Mouse (Mus musculus): ENCODE results near the gene Fam84b. TPM values are rescaled to one million over a fixed set of nuclear protein-coding genes. Genes with fewer than 3 reads are reported as not detected.

Gene Fam84b
- polyA plus RNA-seq, 1 experiment from 2014 or later = 12.1 TPM

DNA sequence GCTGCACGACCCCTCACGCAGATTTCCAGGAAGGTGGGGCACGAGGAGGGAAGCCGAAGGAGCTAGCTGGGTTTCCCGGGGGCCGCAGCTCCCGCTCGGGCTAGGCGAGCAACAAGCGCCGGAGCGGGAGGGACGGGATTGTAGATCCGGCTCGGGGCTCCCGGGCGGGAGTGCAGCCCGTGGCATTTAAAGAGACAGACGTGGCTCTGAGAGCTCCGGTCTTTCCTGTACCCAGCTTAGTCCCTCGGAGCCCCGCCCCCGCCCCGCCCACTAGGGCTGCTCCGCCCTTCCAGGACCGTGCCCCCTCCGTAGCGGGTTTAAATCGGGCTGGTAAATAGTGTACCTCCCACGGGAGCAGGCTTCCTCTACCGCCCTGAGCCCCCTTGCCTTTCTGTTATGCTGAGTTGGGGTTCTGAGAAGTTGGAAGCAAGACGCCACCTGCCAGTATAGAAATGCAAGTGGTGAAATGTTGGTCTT lies 28.8 kb downstream of the Fam84b start:
- Histone ChIP-seq H3K27me3 (ENCODE audit: control insufficient read depth, insufficient read depth, low read length) (no peaks in the 10 kb centered on the region), H3K4me1 (ENCODE audit: control insufficient read depth, insufficient read depth, low read length) (no peaks in the 10 kb centered on the region), H3K9me3 (replicated peaks; ENCODE audit: control insufficient read depth, low read length) (no peaks in the 10 kb centered on the region), H3K9ac (replicated peaks; ENCODE audit: low read length) (peak overlapping the region; percentile 69), H3K4me3 (ENCODE audit: low read depth, low read length) (peak overlapping the region; percentile 61), H3K27ac (replicated peaks; ENCODE audit: low read depth, low read length) (peak overlapping the region; percentile 31; the same call in 1 of the 2 replicates), H3K36me3 (replicated peaks; ENCODE audit: control insufficient read depth, insufficient read depth, low read depth, low read length) (no peaks in the 10 kb centered on the region), H3K4me2 (ENCODE audit: low read depth, low read length) (peak overlapping the region; percentile 94)
- DNase-seq (ENCODE audit: low spot score) (peak; percentile 90), ATAC-seq (replicated peaks; ENCODE audit: insufficient number of reproducible peaks, low FRiP score, low TSS enrichment, low read depth) (peak; percentile 88)
- WGBS = under 1% methylated on average over 32 of the region's 32 CpGs

DNA sequence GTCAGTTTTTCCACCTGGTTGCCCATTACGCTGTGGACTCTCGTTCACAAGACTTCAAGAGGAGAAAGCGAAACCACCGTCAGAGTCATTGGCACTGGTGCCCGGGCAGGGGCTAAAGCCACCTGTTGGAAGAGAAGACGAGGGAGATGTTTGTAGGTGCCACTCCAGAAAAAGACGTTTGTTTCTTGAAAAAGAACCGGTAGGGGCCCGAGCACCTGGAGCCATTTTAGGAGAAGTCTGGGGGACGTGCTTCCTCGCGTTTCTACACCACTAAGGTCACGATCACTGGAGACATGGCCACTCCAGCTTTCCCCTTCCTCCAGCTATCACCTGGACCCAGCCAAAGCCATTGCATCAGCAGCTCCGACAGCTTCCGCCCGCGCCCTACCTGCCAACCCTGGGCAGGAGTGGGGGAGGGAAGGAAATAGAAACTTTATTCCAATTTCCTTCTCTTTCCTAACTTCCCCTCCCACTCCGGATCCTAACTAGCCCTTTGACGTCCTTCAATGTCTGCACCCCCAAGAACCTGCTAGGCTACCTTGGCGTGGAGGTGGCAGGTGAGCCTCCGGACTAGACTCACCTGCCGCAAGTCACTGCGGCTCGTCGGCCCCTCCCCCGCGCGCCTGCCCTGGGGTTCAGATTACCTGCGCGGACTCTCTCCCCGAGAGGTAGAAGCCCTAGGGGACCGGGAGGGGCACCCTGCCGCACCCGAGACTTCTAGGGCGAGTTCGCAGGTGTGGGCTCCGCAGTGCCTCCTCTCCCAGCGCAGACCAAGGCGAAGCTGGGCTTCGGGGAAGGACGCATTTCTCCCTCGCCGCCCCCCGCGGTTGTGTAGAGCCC lies 29.5 kb downstream of the Fam84b start:
- under 1% methylated on average over 45 of the region's 45 CpGs for WGBS
- H3K9me3 ChIP-seq (replicated peaks; ENCODE audit: control insufficient read depth, low read length) = no peaks in the 10 kb centered on the region
- no peaks in the 10 kb centered on the region for H3K36me3 ChIP-seq (replicated peaks; ENCODE audit: control insufficient read depth, insufficient read depth, low read depth, low read length)
- H3K4me3 ChIP-seq (ENCODE audit: low read depth, low read length) = peak overlapping the region; percentile 61
- DNase-seq (ENCODE audit: low spot score) = peak; percentile 41
- H3K4me2 ChIP-seq (ENCODE audit: low read depth, low read length) = peak overlapping the region; percentile 94
- no peaks in the 10 kb centered on the region for H3K4me1 ChIP-seq (ENCODE audit: control insufficient read depth, insufficient read depth, low read length)
- peak; percentile 11; the same call in 1 of the 2 replicates for ATAC-seq (replicated peaks; ENCODE audit: insufficient number of reproducible peaks, low FRiP score, low TSS enrichment, low read depth)
- peak overlapping the region; percentile 31; the same call in 1 of the 2 replicates for H3K27ac ChIP-seq (replicated peaks; ENCODE audit: low read depth, low read length)
- peak overlapping the region; percentile 69 for H3K9ac ChIP-seq (replicated peaks; ENCODE audit: low read length)
- H3K27me3 ChIP-seq (ENCODE audit: control insufficient read depth, insufficient read depth, low read length) = no peaks in the 10 kb centered on the region

DNA sequence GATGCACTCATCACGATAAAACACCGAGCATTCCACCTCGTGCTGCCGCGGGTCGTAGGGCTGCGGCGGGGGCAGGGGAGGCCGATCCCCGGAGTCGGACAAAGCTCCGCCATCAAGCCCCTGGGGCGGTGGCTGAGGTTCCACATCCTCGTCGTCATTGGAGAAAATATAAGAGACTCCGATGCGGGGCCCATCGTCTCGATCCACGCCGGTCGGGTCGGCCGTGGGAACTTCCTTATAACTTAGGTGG lies 30.0 kb downstream of the Fam84b start:
- WGBS = 0% methylated on average over 24 of the region's 24 CpGs
- Histone ChIP-seq H3K4me1 (ENCODE audit: control insufficient read depth, insufficient read depth, low read length) (no peaks in the 10 kb centered on the region), H3K27me3 (ENCODE audit: control insufficient read depth, insufficient read depth, low read length) (no peaks in the 10 kb centered on the region), H3K27ac (replicated peaks; ENCODE audit: low read depth, low read length) (no peak overlapping the region), H3K4me2 (ENCODE audit: low read depth, low read length) (peak overlapping the region; percentile 94), H3K9me3 (replicated peaks; ENCODE audit: control insufficient read depth, low read length) (no peaks in the 10 kb centered on the region), H3K4me3 (ENCODE audit: low read depth, low read length) (peak overlapping the region; percentile 61), H3K36me3 (replicated peaks; ENCODE audit: control insufficient read depth, insufficient read depth, low read depth, low read length) (no peaks in the 10 kb centered on the region), H3K9ac (replicated peaks; ENCODE audit: low read length) (peak overlapping the region; percentile 69)
- DNase-seq (ENCODE audit: low spot score) = peak; percentile 34
- ATAC-seq (replicated peaks; ENCODE audit: insufficient number of reproducible peaks, low FRiP score, low TSS enrichment, low read depth) = no peak

DNA sequence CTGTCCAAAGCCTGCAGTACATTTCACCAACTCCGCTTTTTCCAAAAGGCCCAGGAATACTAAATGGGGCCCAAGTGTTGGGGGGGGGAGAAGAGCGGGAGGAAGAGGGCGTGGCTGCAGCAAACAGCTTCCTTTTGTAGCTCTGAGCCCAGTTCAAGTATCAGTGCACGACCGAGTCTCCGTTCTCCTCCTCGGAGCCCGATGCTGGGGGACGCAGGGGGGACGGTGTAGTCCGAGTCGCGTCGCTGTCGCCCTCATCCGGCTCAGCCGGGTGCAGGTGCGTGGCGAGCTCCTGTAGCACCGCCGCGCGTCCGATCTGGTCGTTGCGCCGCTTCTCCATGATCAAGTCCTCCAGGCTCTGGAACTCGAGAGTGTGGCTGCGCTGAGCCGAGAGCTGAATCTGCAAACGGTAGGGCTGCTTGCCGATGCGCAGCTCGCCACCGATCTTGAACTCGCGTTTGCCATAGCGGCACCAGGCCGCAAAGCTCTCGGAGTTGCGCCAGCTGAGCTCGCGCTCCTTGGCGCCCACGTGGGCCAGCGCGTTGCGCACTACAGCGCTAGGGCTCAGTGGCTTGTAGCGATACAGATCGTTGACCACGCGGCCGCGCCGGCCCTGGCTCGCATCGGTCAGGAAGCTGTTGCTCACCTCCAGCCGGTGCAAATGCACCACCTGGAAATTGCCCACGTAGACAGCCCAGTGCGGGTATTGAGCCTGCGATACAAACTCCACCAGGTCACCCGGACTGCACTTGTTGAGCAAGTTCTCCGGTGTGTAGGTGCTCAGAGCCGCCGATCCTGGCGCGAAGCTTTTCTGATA lies 30.6 kb downstream of the Fam84b start:
- H3K4me2 ChIP-seq (ENCODE audit: low read depth, low read length) = peak overlapping the region; percentile 94
- H3K9me3 ChIP-seq (replicated peaks; ENCODE audit: control insufficient read depth, low read length) = no peaks in the 10 kb centered on the region
- peak overlapping the region; percentile 61 for H3K4me3 ChIP-seq (ENCODE audit: low read depth, low read length)
- H3K36me3 ChIP-seq (replicated peaks; ENCODE audit: control insufficient read depth, insufficient read depth, low read depth, low read length) = no peaks in the 10 kb centered on the region
- WGBS = under 1% methylated on average over 65 of the region's 68 CpGs
- no peaks in the 10 kb centered on the region for H3K4me1 ChIP-seq (ENCODE audit: control insufficient read depth, insufficient read depth, low read length)
- DNase-seq (ENCODE audit: low spot score) (peak; percentile 79), ATAC-seq (replicated peaks; ENCODE audit: insufficient number of reproducible peaks, low FRiP score, low TSS enrichment, low read depth) (peak; percentile 78)
- no peaks in the 10 kb centered on the region for H3K27me3 ChIP-seq (ENCODE audit: control insufficient read depth, insufficient read depth, low read length)
- peak overlapping the region; percentile 69 for H3K9ac ChIP-seq (replicated peaks; ENCODE audit: low read length)
- H3K27ac ChIP-seq (replicated peaks; ENCODE audit: low read depth, low read length) = peak overlapping the region; percentile 29; the same call in 1 of the 2 replicates

DNA sequence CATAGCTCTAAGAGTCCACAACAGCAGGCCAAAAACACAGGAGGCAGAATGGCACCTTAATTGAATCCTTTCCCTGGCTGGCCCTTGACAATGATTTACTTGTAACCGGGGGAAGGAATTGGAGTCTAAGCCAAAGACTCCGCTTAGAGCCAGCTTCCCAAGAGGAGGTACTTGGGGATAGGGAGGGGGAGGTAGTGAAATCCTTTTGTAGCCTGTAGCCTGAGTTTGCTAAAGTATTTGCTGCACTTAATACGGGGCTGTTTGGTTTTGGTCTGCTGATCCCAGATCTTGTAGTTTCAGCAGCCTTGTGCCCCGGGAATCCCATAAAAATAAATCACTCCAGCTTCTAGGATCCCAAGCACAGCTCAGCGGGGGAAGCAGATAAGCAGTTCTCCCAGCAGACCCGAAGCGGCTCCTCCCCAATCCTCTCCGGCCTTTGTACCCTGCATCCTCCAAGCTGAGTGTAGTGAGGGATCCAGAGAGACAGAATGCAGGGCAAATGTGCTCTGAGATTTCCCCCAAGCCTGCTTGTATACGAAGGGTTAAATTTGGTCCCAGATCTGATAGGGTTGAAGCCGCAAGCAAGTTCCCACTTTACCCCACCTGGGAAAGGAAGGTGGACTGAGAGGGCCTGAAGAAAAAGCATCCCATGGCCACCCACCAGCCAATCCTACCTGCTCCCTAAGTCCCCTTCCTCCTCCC lies 31.3 kb downstream of the Fam84b start:
- Histone ChIP-seq H3K27me3 (ENCODE audit: control insufficient read depth, insufficient read depth, low read length) (no peaks in the 10 kb centered on the region), H3K9me3 (replicated peaks; ENCODE audit: control insufficient read depth, low read length) (no peaks in the 10 kb centered on the region), H3K4me3 (ENCODE audit: low read depth, low read length) (peak overlapping the region; percentile 61), H3K27ac (replicated peaks; ENCODE audit: low read depth, low read length) (0 out of 2 replicates have a peak overlapping the region, but pooled peaks have one; percentile 29), H3K9ac (replicated peaks; ENCODE audit: low read length) (peak overlapping the region; percentile 69; the same call in 1 of the 2 replicates), H3K4me1 (ENCODE audit: control insufficient read depth, insufficient read depth, low read length) (no peaks in the 10 kb centered on the region), H3K4me2 (ENCODE audit: low read depth, low read length) (peak overlapping the region; percentile 94), H3K36me3 (replicated peaks; ENCODE audit: control insufficient read depth, insufficient read depth, low read depth, low read length) (no peaks in the 10 kb centered on the region)
- no peak for ATAC-seq (replicated peaks; ENCODE audit: insufficient number of reproducible peaks, low FRiP score, low TSS enrichment, low read depth)
- DNase-seq (ENCODE audit: low spot score) = peak; percentile 53
- WGBS = 1% methylated on average over 10 of the region's 10 CpGs

DNA sequence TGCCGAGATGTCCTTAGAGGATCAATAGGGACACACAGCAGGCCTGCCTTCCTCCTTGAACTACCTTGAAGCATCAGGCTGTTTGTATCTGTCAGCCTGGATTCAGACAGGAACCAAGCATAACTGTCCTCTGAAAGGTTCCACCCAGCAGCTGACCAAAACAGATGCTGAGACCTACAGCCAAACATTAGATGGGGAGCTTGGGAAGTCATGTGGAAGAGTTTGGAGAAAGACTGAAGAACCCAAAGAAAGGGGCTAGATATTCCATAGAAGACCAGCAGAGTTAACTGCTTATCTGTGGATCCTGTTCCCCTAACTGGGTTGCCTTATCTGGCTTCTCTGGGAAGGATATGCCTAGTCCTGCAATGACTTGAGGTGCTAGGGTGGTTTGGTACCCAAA lies 35.1 kb downstream of the Fam84b start:
- H3K4me2 ChIP-seq (ENCODE audit: low read depth, low read length) = no peak overlapping the region
- 81% methylated on average over 1 of the region's 1 CpGs for WGBS
- H3K36me3 ChIP-seq (replicated peaks; ENCODE audit: control insufficient read depth, insufficient read depth, low read depth, low read length) = no peaks in the 10 kb centered on the region
- no peaks in the 10 kb centered on the region for H3K27me3 ChIP-seq (ENCODE audit: control insufficient read depth, insufficient read depth, low read length)
- no peak for ATAC-seq (replicated peaks; ENCODE audit: insufficient number of reproducible peaks, low FRiP score, low TSS enrichment, low read depth)
- H3K9me3 ChIP-seq (replicated peaks; ENCODE audit: control insufficient read depth, low read length) = no peaks in the 10 kb centered on the region
- no peak overlapping the region for H3K27ac ChIP-seq (replicated peaks; ENCODE audit: low read depth, low read length)
- no peaks in the 10 kb centered on the region for H3K4me1 ChIP-seq (ENCODE audit: control insufficient read depth, insufficient read depth, low read length)
- H3K9ac ChIP-seq (replicated peaks; ENCODE audit: low read length) = no peak overlapping the region
- DNase-seq (ENCODE audit: low spot score) = no peak
- H3K4me3 ChIP-seq (ENCODE audit: low read depth, low read length) = no peak overlapping the region

DNA sequence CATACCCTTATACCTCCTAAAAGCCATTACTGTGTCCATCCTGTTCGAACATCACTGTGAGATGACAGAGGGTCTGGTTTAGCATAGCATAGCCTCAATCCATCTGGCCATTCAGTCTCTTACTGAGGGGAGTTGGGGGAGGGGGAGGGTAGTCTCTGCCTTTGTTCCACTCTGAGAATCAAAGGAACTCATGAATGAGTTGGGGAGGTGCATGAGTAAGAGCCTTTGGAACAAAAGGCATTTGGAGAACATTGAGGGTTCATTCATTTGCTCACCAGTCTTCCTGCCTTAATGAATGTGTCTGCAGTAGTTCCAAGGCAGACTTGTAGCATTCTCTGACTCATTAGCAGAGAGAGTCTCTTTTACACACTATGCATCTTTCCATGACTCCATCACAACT lies 37.1 kb downstream of the Fam84b start:
- H3K27me3 ChIP-seq (ENCODE audit: control insufficient read depth, insufficient read depth, low read length) = no peaks in the 10 kb centered on the region
- no peak overlapping the region for H3K4me2 ChIP-seq (ENCODE audit: low read depth, low read length)
- WGBS = 56% methylated on average over 1 of the region's 1 CpGs
- DNase-seq (ENCODE audit: low spot score) (no peak), ATAC-seq (replicated peaks; ENCODE audit: insufficient number of reproducible peaks, low FRiP score, low TSS enrichment, low read depth) (no peak)
- no peaks in the 10 kb centered on the region for H3K36me3 ChIP-seq (replicated peaks; ENCODE audit: control insufficient read depth, insufficient read depth, low read depth, low read length)
- no peak overlapping the region for H3K4me3 ChIP-seq (ENCODE audit: low read depth, low read length)
- no peaks in the 10 kb centered on the region for H3K4me1 ChIP-seq (ENCODE audit: control insufficient read depth, insufficient read depth, low read length)
- no peak overlapping the region for H3K9ac ChIP-seq (replicated peaks; ENCODE audit: low read length)
- no peak overlapping the region for H3K27ac ChIP-seq (replicated peaks; ENCODE audit: low read depth, low read length)
- H3K9me3 ChIP-seq (replicated peaks; ENCODE audit: control insufficient read depth, low read length) = no peaks in the 10 kb centered on the region

Measured in embryonic facial prominence, embryonic 11.5 days (tissue).